Mouse (Mus musculus): ENCODE measurements around the gene Syt12. TPM values are rescaled to one million over a fixed set of nuclear protein-coding genes. Genes with fewer than 3 reads are reported as not detected.
"Not testable (repeated sequence)": the region's sequence is repeated elsewhere in the genome, so short reads cannot be mapped to it uniquely, and the experiment has no call there.

The Syt12 gene
- total RNA-seq, 2 experiments from 2014 or later, result 5.0 to 6.7 TPM

- intact Hi-C loops (cut with DNase I), result no loop called here
- DNase-seq (ENCODE audit: low spot score), result peak; percentile 53
Observed at GRCm38 (mm10) chr19:4492526-4493296, 15.5 kb upstream of the Syt12 start.

DNA sequence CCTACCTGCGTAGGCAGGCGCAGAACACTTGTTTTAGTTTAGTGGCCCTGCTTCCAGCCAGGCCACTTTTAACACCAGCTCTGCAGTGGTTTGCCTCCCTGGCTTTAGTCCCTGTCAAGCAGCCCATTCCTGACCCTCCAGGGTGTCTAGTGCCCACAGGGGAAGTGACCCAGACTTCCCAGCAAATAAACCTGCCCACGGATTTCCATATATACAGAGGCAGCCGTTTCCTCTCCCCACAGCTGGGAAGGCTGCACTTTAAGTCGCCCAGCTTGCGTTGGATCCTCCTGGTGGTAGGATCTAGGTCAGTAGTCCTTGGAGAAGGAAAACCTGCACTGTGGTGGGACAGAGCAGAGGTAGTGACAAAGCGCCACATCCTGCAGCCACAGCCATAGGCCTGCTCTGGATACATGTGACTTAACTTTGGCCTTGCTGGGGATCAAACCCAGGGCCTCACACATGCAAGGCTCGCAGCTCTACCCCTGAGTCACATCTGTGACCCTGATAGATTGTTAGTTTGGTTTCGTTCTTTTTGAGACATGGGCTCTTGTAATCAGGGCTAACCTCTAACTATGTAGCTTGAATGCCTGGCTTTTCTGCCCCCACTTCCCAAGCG is 13.9 kb upstream of the Syt12 start:
- intact Hi-C loops (cut with DNase I), result no loop called here
- no peak for DNase-seq (ENCODE audit: low spot score)

- intact Hi-C loops (cut with DNase I), result no loop called here
- DNase-seq (ENCODE audit: low spot score), result no peak
Observed at GRCm38 (mm10) chr19:4487877-4488276, 10.6 kb upstream of the Syt12 start.

GRCm38 (mm10) chr19:4485006-4485405 is 7.8 kb upstream of the Syt12 start:
- DNase-seq (ENCODE audit: low spot score), result no peak
- intact Hi-C loops (cut with DNase I), result no loop called here

DNA sequence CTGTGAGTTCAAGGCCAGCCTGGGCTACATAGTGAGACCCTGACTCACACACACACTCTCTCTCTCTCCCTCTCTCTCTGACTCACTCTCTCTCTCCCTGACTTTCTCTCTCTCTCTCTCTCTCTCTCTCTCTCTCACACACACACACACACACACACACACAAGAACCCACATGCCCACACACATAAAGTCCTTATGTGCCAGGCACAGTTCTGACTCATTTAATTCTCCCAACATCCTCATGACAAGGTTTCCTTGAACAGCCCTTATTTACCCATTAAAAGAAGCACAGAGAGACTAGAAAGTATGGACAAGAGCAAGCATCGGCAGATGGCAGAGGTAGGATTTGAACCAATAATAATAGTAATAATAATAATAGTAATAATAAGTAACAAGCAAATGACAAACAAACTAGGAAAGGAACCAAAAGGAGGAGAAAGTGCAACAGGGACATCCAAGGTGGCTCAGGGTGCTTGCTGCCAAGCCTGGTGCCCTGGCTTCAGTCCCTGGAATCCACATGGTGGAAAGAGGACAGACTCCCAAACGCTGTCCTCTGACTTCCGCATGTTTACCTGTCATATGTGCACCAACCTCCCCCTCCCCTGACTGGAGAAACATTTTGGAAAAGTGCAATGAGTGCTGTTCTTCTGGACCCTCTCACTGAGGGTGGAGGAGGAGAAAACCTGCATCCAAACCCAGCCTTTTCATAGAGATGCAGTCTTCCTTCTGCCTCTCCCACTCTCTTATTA is 5.0 kb upstream of the Syt12 start:
- no peak for DNase-seq (ENCODE audit: low spot score)
- intact Hi-C loops (cut with DNase I), result no loop called here

DNA sequence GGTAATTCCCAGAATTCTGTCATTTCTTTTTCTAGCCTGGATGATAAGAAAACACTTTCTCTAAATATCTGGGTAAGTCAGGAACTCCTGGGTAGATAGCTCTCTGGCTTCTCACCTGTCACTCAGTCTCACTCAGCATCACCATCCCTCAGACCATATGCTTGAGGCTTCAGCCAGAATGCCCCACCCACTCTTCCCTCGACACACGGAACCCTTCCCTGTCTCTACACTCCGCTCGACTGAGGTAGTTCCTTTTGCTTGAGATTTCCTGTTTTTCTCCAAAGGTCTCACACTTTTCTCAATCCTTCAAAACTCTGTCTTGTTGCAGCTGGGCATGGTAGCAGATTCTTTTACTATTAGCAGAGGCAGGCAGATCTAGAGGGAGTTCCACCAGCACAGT is 4.1 kb upstream of the Syt12 start:
- no peak for DNase-seq (ENCODE audit: low spot score)
- intact Hi-C loops (cut with DNase I), result no loop called here

DNA sequence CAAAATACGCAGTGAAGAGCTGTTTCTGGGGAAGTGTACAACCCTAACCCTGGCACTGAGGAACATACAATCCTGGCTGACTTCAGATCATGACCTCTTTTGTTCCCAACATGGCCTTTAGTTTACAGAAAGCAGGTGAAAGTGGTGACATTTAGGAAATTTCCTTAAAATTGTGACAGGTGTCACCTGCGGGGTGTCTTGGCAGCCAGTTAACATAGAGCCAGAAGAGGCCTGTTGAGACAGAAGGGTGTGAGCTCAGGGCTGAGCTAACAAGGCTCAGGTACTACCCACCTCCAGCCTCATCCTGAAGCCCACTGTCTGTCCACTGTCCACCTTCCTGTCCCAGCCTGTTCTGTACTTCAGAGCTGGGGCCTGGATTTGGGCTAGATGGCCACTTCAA is 2.8 kb upstream of the Syt12 start:
- DNase-seq (ENCODE audit: low spot score), result no peak
- intact Hi-C loops (cut with DNase I), result no loop called here

DNA sequence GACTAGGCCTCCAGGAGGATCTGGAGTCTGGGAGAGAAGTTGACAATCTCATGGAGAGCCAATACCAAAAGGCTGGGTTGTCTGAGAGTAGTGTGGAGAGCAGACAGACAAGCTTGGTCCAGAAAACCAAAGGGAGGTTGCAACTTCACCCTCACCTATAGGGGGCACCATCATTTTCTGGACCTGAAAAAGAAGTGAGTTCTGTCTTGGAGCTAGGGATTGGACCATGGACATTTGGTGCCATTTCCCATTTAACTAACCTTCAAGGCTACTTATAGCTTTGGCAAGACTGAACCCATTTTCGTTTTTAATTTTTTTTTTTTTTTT is 906 bp upstream of the Syt12 start:
- intact Hi-C loops (cut with DNase I), result no loop called here
- DNase-seq (ENCODE audit: low spot score), result no peak

DNA sequence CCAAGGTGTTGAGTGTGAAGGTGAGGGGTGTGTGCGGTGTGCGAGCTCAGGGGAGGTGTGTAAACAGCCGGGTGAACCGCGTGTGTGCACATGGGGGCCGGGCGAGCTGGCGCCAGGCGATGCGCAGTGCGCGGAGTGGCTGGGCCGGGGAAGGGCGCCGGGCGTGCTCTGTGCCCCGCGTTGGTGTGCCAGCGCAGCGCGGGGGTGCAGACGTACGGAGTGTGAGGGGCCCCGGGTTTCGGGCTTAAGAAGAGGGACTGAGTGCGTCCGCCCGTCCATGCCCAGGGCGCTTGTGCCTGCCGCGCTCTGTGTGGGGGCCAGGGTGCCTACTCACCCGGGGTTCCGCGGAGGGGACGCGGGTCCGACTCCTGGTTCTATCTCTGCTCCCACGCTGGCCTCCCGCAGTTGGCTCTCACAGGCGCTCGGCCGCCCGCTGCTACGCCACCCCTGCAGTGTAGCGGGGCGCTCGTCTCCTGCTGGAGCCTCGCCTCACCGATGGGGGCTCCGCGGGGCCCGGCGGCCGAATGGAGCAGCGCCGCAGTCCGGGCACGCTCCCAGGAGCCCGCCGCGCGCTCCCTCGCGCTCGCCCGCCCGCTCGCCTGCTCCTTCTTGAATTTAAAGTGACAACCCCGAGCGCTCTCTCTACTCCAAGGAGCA is 518 bp downstream of the Syt12 start:
- intact Hi-C loops (cut with DNase I), result no loop called here

GRCm38 (mm10) chr19:4475224-4475925 is 1.9 kb downstream of the Syt12 start:
- intact Hi-C loops (cut with DNase I), result no loop called here
- no peak for DNase-seq (ENCODE audit: low spot score)

More for the DNA sequence above, 518 bp downstream of the Syt12 start:
- DNase-seq (ENCODE audit: low spot score), result no peak

DNA sequence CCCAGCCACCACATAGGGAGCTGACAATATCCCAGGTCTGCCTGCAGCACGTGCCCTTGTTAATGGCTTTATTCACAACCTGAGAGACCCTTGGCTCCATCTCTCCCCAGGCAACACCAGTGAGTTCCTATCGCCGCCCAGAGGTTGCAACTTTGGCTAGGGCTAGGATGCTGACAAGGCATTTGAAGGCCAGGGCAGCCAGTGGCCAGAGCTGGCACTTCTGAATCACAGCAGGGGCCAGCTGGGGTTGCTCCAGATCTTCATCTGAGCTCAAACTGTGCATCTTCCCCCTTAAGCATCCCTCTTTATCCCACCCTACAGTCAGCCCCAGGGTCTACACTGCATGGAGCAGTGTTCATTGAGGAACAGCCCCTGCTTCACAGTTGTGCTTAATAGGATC is 2.5 kb downstream of the Syt12 start:
- no peak for DNase-seq (ENCODE audit: low spot score)
- intact Hi-C loops (cut with DNase I), result no loop called here

GRCm38 (mm10) chr19:4473549-4473948 is 3.7 kb downstream of the Syt12 start:
- no peak for DNase-seq (ENCODE audit: low spot score)
- intact Hi-C loops (cut with DNase I), result no loop called here

DNA sequence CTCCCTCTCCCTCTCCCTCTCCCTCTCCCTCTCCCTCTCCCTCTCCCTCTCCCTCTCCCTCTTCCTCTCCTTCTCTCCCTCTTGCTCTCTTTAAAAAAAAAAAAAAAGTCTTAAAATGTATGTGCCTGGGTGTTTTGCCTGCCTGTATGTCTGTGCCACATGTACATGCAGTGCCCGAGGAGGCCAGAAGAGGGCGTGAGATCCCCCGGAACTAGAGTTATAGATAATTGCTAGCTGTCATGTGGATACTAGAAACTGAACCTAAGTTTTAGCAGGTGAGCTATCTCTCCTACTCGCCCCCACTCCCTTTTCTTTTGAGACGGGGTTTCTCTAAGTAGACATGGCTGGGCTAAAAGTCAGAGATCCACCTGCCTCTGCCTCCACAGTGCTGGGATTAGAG is 8.9 kb downstream of the Syt12 start:
- intact Hi-C loops (cut with DNase I), result no loop called here

DNA sequence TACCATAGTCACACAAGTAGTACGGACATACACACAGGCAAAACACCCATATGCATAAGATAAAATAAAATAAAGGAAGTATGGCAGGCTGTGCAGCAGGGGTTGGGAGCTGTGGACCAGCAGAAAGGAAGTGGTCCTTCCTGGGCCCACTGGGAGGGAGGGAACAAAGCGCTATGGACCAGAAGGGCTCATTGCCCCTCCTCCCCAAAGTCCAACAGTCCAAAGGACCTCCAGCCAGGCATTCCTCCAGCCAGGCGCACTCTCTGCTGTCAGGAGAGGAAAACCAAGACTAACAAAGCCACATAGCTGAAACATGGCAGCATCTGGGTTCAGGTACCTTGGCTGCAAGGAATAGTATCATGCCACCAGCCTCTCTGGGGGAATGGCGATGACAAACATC is 12.6 kb downstream of the Syt12 start:
- DNase-seq (ENCODE audit: low spot score), result no peak
- intact Hi-C loops (cut with DNase I), result no loop called here

More for the DNA sequence above, 8.9 kb downstream of the Syt12 start:
- DNase-seq (ENCODE audit: low spot score), result no peak

GRCm38 (mm10) chr19:4461981-4462380 is 15.3 kb downstream of the Syt12 start:
- intact Hi-C loops (cut with DNase I), result no loop called here
- DNase-seq (ENCODE audit: low spot score), result no peak

DNA sequence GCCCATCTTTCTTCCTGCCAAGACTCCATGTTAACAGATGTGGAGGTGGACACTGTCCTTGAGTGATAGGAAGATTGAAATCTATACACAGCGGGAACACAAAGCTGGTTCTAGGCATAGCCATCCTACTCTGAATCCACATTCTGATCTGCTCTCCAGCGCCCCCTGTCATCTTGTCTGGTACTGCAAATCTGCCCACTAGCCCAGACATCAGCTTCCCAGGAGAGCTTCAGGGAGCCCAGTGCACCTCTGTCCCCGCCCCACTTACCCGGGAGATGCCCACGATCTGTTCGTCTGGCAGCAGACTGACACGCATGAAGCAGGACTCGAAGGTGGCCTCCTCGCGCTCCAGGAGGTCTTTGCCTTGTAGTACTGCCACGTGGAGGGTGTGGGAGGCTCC is 21.0 kb downstream of the Syt12 start:
- no peak for DNase-seq (ENCODE audit: low spot score)
- intact Hi-C loops (cut with DNase I), result no loop called here

DNA sequence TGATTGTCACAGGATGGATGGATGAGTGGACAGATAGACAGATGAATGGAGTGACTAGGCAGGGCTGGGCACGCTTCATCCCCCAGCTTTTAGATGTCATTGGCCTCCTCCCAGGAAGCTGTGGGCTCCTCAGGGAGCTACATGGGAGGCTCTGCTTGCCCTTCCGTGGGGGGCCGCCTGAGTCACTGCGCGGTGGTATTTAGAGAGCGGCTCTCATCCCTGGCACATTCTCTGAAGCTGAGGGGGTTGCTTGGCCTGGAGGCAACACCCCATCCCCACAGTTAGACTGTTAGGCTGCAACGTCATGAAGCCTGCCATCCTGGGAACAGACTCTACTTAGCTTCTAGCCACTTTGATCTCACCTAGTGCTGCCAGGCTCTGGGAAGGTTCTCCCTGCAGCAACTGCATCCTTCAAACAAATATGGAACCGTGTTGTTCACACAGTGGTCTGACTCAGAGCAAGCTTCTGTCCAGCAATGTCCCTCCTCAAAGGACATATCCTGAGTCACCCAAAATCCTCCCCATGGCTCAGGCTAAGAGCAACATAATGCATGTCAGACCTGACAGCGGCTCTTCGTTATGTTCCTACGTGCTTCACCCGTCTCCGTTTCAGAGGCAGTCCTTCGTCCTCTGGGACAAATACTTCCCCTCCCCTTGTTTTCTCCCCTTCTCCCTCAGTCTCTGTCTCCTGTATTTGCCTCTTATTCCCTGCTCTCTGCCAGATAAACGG is 22.0 kb downstream of the Syt12 start:
- intact Hi-C loops (cut with DNase I), result no loop called here
- no peak for DNase-seq (ENCODE audit: low spot score)

- intact Hi-C loops (cut with DNase I); DNase-seq (ENCODE audit: low spot score): not testable (repeated sequence)
Observed at GRCm38 (mm10) chr19:4454040-4454439, 23.2 kb downstream of the Syt12 start.

GRCm38 (mm10) chr19:4452525-4452924 is 24.7 kb downstream of the Syt12 start:
- intact Hi-C loops (cut with DNase I), result no loop called here
- no peak for DNase-seq (ENCODE audit: low spot score)

All from heart, postnatal 25 days (tissue).